Mouse (Mus musculus) forebrain, embryonic 14.5 days (tissue): ENCODE data around the gene Ushbp1. TPM values are rescaled to one million over a fixed set of nuclear protein-coding genes. Genes with fewer than 3 reads are reported as not detected.

Source experiments
- ATAC-seq: fragments of 200-750 bp; cut with Nextera tagmentation; 2 replicates; pipeline ENCODE4 v1.8.0; 2017; ENCODE audit warnings: mild to moderate bottlenecking, moderate library complexity
- DNase-seq: peaks from one replicate; pipeline ENCODE4 v3.0.0-alpha.2; 2015; ENCODE audit warnings: low spot score
- H3K27ac ChIP-seq: fragments of 300-500 bp; sonication (generic); 2 replicates; pipeline ENCODE4 v1.5.1; 2014; ENCODE audit warnings: low read depth, mild to moderate bottlenecking, control low read depth, low read length, moderate library complexity
- H3K27me3 ChIP-seq: fragments of 300-500 bp; sonication (generic); replicated peaks from 2 replicates; pipeline ENCODE4 v1.6.1; 2014; ENCODE audit warnings: low read length, control low read depth, mixed read lengths; ENCODE audit not compliant: control insufficient read depth, insufficient read depth
- H3K36me3 ChIP-seq: fragments of 300-500 bp; sonication (generic); 2 replicates; pipeline ENCODE4 v1.6.1; 2014; ENCODE audit warnings: low read length, control low read depth; ENCODE audit not compliant: control insufficient read depth, insufficient read depth
- H3K4me1 ChIP-seq: fragments of 300-500 bp; sonication (generic); 2 replicates; pipeline ENCODE4 v1.6.1; 2014; ENCODE audit warnings: antibody characterized with exemption, low read length, control low read depth; ENCODE audit not compliant: control insufficient read depth, insufficient read depth
- H3K4me2 ChIP-seq: fragments of 300-500 bp; sonication (generic); 2 replicates; pipeline ENCODE4 v1.6.1; 2014; ENCODE audit warnings: mild to moderate bottlenecking, control low read depth, low read length
- H3K4me3 ChIP-seq: fragments of 300-500 bp; sonication (generic); 2 replicates; pipeline ENCODE4 v1.5.1; 2014; ENCODE audit warnings: low read depth, low read length, control low read depth
- H3K9ac ChIP-seq: fragments of 300-500 bp; sonication (generic); 2 replicates; pipeline ENCODE4 v1.6.1; 2014; ENCODE audit warnings: mild to moderate bottlenecking, low read length, control low read depth, moderate library complexity
- H3K9me3 ChIP-seq: fragments of 300-500 bp; sonication (generic); replicated peaks from 2 replicates; pipeline ENCODE4 v1.6.1; 2016; ENCODE audit warnings: low read length, control low read depth, mixed read lengths; ENCODE audit not compliant: control insufficient read depth
- WGBS: fragments of 180-500 bp; shearing (Covaris S2); extraction: QIAGEN DNeasy Blood & Tissue Kit; methylation state at CpG from one replicate; pipeline ENCODE4 v1.1.7; 2014; 5-methylcytosine and 5-hydroxymethylcytosine counted together
- polyA plus RNA-seq: library from polyadenylated mRNA; unstranded; fragments of >200 nt; fragmentation: Nextera tagmentation; extraction: Ambion mirVana; gene quantifications from 2 replicates; pipeline ENCODE4 v1.2.1, GENCODE M21; 2014

Gene Ushbp1
- polyA plus RNA-seq, 1 experiment from 2014 or later: 2.8 TPM

- Histone ChIP-seq H3K36me3 (peaks cover 19% of the 10 kb centered on the region), H3K27me3 (no peaks in the 10 kb centered on the region), H3K4me1 (peaks cover 5% of the 10 kb centered on the region; the same call in 1 of the 2 replicates), H3K27ac (no peak overlapping the region), H3K4me3 (peak overlapping the region; percentile 80), H3K9ac (peak overlapping the region; percentile 79; the same call in 1 of the 2 replicates), H3K9me3 (no peaks in the 10 kb centered on the region), H3K4me2 (peak overlapping the region; percentile 77; the same call in 1 of the 2 replicates)
- ATAC-seq (no peak), DNase-seq (no peak)
- 84% methylated on average over 12 of the region's 12 CpGs for WGBS
Measured at GRCm38 (mm10) chr8:71397701-71398100, 2.1 kb upstream of the Ushbp1 start.

- peak within 1 kb of the TSS; percentile 44; the same call in 1 of the 2 replicates for H3K27ac ChIP-seq
- ATAC-seq (peak; percentile 99), DNase-seq (peak; percentile 98)
- peaks cover 19% of the 10 kb centered on the region for H3K36me3 ChIP-seq
- H3K4me2 ChIP-seq: peak within 1 kb of the TSS; percentile 77
- H3K9ac ChIP-seq: peak within 1 kb of the TSS; percentile 79
- peak within 1 kb of the TSS; percentile 80 for H3K4me3 ChIP-seq
- no peaks in the 10 kb centered on the region for H3K27me3 ChIP-seq
- H3K9me3 ChIP-seq: no peaks in the 10 kb centered on the region
- peaks cover 5% of the 10 kb centered on the region; the same call in 1 of the 2 replicates for H3K4me1 ChIP-seq
- WGBS: under 1% methylated on average over 34 of the region's 34 CpGs
Measured at GRCm38 (mm10) chr8:71396639-71397305, 1.2 kb upstream of the Ushbp1 start, which contains the start of gene Babam1. Gene Babam1, plus strand, starts transcription at chr8:71396861.

- Histone ChIP-seq H3K27ac (no peak overlapping the region), H3K36me3 (peaks cover 17% of the 10 kb centered on the region), H3K4me3 (no peak overlapping the region), H3K9me3 (no peaks in the 10 kb centered on the region), H3K4me2 (no peak overlapping the region), H3K27me3 (no peaks in the 10 kb centered on the region), H3K4me1 (peaks cover 5% of the 10 kb centered on the region; the same call in 1 of the 2 replicates), H3K9ac (no peak overlapping the region)
- ATAC-seq (no peak), DNase-seq (no peak)
- WGBS: 91% methylated on average over 10 of the region's 10 CpGs
Measured at GRCm38 (mm10) chr8:71395071-71395470, 531 bp downstream of the Ushbp1 start.

- WGBS: 84% methylated on average over 7 of the region's 7 CpGs
- DNase-seq: no peak
Measured at GRCm38 (mm10) chr8:71394481-71394880, 1.1 kb downstream of the Ushbp1 start.

GRCm38 (mm10) chr8:71392871-71393270 is 2.7 kb downstream of the Ushbp1 start:
- Histone ChIP-seq H3K4me1 (peaks cover 5% of the 10 kb centered on the region; the same call in 1 of the 2 replicates), H3K9me3 (no peaks in the 10 kb centered on the region), H3K9ac (no peak overlapping the region), H3K27ac (no peak overlapping the region), H3K4me2 (no peak overlapping the region), H3K36me3 (no peaks in the 10 kb centered on the region), H3K4me3 (no peak overlapping the region), H3K27me3 (no peaks in the 10 kb centered on the region)
- ATAC-seq (no peak), DNase-seq (peak; percentile 61)
- 5% methylated on average over 3 of the region's 3 CpGs for WGBS

More at GRCm38 (mm10) chr8:71394481-71394880, 1.1 kb downstream of the Ushbp1 start:
- no peaks in the 10 kb centered on the region for H3K27me3 ChIP-seq
- no peak overlapping the region for H3K4me2 ChIP-seq
- no peak overlapping the region for H3K4me3 ChIP-seq
- no peaks in the 10 kb centered on the region for H3K9me3 ChIP-seq
- no peak for ATAC-seq
- no peak overlapping the region for H3K27ac ChIP-seq
- peaks cover 5% of the 10 kb centered on the region; the same call in 1 of the 2 replicates for H3K4me1 ChIP-seq
- no peak overlapping the region for H3K9ac ChIP-seq
- H3K36me3 ChIP-seq: peaks cover 12% of the 10 kb centered on the region

- no peak overlapping the region for H3K4me3 ChIP-seq
- H3K27me3 ChIP-seq: no peaks in the 10 kb centered on the region
- H3K9me3 ChIP-seq: no peaks in the 10 kb centered on the region
- H3K9ac ChIP-seq: no peak overlapping the region
- no peaks in the 10 kb centered on the region for H3K36me3 ChIP-seq
- no peak overlapping the region for H3K4me2 ChIP-seq
- WGBS: 81% methylated on average over 5 of the region's 5 CpGs
- DNase-seq (no peak), ATAC-seq (no peak)
- H3K27ac ChIP-seq: no peak overlapping the region
- peaks cover 3% of the 10 kb centered on the region; the same call in 1 of the 2 replicates for H3K4me1 ChIP-seq
Measured at GRCm38 (mm10) chr8:71392391-71392790, 3.2 kb downstream of the Ushbp1 start.

GRCm38 (mm10) chr8:71391696-71392095 is 3.9 kb downstream of the Ushbp1 start:
- no peak overlapping the region for H3K4me2 ChIP-seq
- 94% methylated on average over 2 of the region's 2 CpGs for WGBS
- H3K27me3 ChIP-seq: no peaks in the 10 kb centered on the region
- H3K9me3 ChIP-seq: no peaks in the 10 kb centered on the region
- H3K36me3 ChIP-seq: no peaks in the 10 kb centered on the region
- DNase-seq: no peak
- H3K27ac ChIP-seq: no peak overlapping the region
- no peak overlapping the region for H3K9ac ChIP-seq
- H3K4me1 ChIP-seq: no peaks in the 10 kb centered on the region
- no peak for ATAC-seq
- H3K4me3 ChIP-seq: no peak overlapping the region

GRCm38 (mm10) chr8:71388267-71388666 is 7.3 kb downstream of the Ushbp1 start:
- H3K4me2 ChIP-seq: no peak overlapping the region
- no peaks in the 10 kb centered on the region for H3K4me1 ChIP-seq
- no peak overlapping the region for H3K27ac ChIP-seq
- no peaks in the 10 kb centered on the region for H3K36me3 ChIP-seq
- 83% methylated on average over 1 of the region's 1 CpGs for WGBS
- H3K9ac ChIP-seq: no peak overlapping the region
- ATAC-seq: no peak
- H3K4me3 ChIP-seq: no peak overlapping the region
- H3K27me3 ChIP-seq: no peaks in the 10 kb centered on the region
- DNase-seq: no peak
- no peaks in the 10 kb centered on the region for H3K9me3 ChIP-seq

GRCm38 (mm10) chr8:71385212-71385835 is 10.3 kb downstream of the Ushbp1 start:
- WGBS: 76% methylated on average over 12 of the region's 12 CpGs
- no peak for DNase-seq
- H3K36me3 ChIP-seq: no peaks in the 10 kb centered on the region
- H3K4me3 ChIP-seq: no peak overlapping the region
- no peak overlapping the region for H3K4me2 ChIP-seq
- peaks cover 7% of the 10 kb centered on the region; the same call in 1 of the 2 replicates for H3K27me3 ChIP-seq
- peaks cover 6% of the 10 kb centered on the region; the same call in 1 of the 2 replicates for H3K4me1 ChIP-seq
- no peak for ATAC-seq
- H3K9ac ChIP-seq: no peak overlapping the region
- H3K9me3 ChIP-seq: no peaks in the 10 kb centered on the region
- no peak overlapping the region for H3K27ac ChIP-seq
